Mouse (Mus musculus) heart, postnatal 4 days (tissue): Measurements from ENCODE around the gene Chat. TPM values are rescaled to one million over a fixed set of nuclear protein-coding genes. Genes with fewer than 3 reads are reported as not detected.
"Not testable (repeated sequence)": the region's sequence is repeated elsewhere in the genome, so short reads cannot be mapped to it uniquely, and the experiment has no call there.

ENCODE experiments used
- DNase-seq: peaks from one replicate; pipeline ENCODE4 v3.0.0; 2021
- total RNA-seq, 2 experiments: library from RNA; stranded (reverse); gene quantifications; 2 replicates each; pipeline ENCODE4 v1.2.3; 2021

Chat gene
- total RNA-seq, 2 experiments from 2014 or later: not detected

GRCm38 (mm10) chr14:32452552-32452951, 13.2 kb downstream of the Chat start:
- no peak for DNase-seq

GRCm38 (mm10) chr14:32446989-32447388, 18.8 kb downstream of the Chat start:
- no peak for DNase-seq

- DNase-seq: no peak
Measured at GRCm38 (mm10) chr14:32443446-32443845, 22.3 kb downstream of the Chat start.

GRCm38 (mm10) chr14:32439744-32440143, 26.0 kb downstream of the Chat start:
- DNase-seq: no peak

GRCm38 (mm10) chr14:32439316-32439715, 26.5 kb downstream of the Chat start:
- no peak for DNase-seq

- no peak for DNase-seq
Measured at GRCm38 (mm10) chr14:32437352-32437793, 28.4 kb downstream of the Chat start.

- DNase-seq: no peak
Measured at GRCm38 (mm10) chr14:32429030-32429602, 36.7 kb downstream of the Chat start.

GRCm38 (mm10) chr14:32423946-32424345, 41.8 kb downstream of the Chat start:
- no peak for DNase-seq

- no peak for DNase-seq
Measured at GRCm38 (mm10) chr14:32418747-32419146, 47.0 kb downstream of the Chat start.

- DNase-seq: no peak
Measured at GRCm38 (mm10) chr14:32412075-32412474, 53.7 kb downstream of the Chat start.

- no peak for DNase-seq
Measured at GRCm38 (mm10) chr14:32410084-32410483, 55.7 kb downstream of the Chat start.

GRCm38 (mm10) chr14:32405399-32405798, 60.4 kb downstream of the Chat start:
- DNase-seq: not testable (repeated sequence)

GRCm38 (mm10) chr14:32388196-32388595, 77.6 kb downstream of the Chat start, which contains the start of gene 1700024G13Rik:
Gene 1700024G13Rik (minus strand): TSS chr14:32388391.
- DNase-seq: peak; percentile 71

- DNase-seq: peak; percentile 15
Measured at GRCm38 (mm10) chr14:32381619-32382018, 84.2 kb downstream of the Chat start.

GRCm38 (mm10) chr14:32381066-32381465, 84.7 kb downstream of the Chat start:
- DNase-seq: no peak

- no peak for DNase-seq
Measured at GRCm38 (mm10) chr14:32380099-32380480, 85.7 kb downstream of the Chat start.

- no peak for DNase-seq
Measured at GRCm38 (mm10) chr14:32379395-32380098, 86.2 kb downstream of the Chat start.

- DNase-seq: no peak
Measured at GRCm38 (mm10) chr14:32372510-32372909, 93.3 kb downstream of the Chat start.

GRCm38 (mm10) chr14:32369756-32370155, 96.0 kb downstream of the Chat start:
- no peak for DNase-seq

- no peak for DNase-seq
Measured at GRCm38 (mm10) chr14:32364359-32364758, 101.4 kb downstream of the Chat start.
